Mouse (Mus musculus): ENCODE measurements around the gene Rgl2.
A peak's percentile ranks its signal among the peaks of the same experiment; 100 is the strongest.
"Not testable (repeated sequence)": the region's sequence is repeated elsewhere in the genome, so short reads cannot be mapped to it uniquely, and the experiment has no call there.

The Rgl2 gene

GRCm38 (mm10) chr17:33948090-33948904 lies 19.0 kb downstream of the Rgl2 start:
- no peak for DNase-seq (ENCODE audit: low read depth, low spot score)

GRCm38 (mm10) chr17:33948905-33949537 lies 19.7 kb downstream of the Rgl2 start:
- no peak for DNase-seq (ENCODE audit: low read depth, low spot score)

GRCm38 (mm10) chr17:33950131-33950625 lies 20.8 kb downstream of the Rgl2 start:
- no peak for DNase-seq (ENCODE audit: low read depth, low spot score)

GRCm38 (mm10) chr17:33951021-33951946 lies 21.9 kb downstream of the Rgl2 start, which contains the start of gene B3galt4:
TSS of gene B3galt4 (minus strand) at chr17:33951488.
- DNase-seq (ENCODE audit: low read depth, low spot score), result peak; percentile 60

GRCm38 (mm10) chr17:33952015-33952414 lies 22.7 kb downstream of the Rgl2 start:
- not testable (repeated sequence) for DNase-seq (ENCODE audit: low read depth, low spot score)

GRCm38 (mm10) chr17:33952879-33953278 lies 23.5 kb downstream of the Rgl2 start:
- no peak for DNase-seq (ENCODE audit: low read depth, low spot score)

GRCm38 (mm10) chr17:33953310-33953709 lies 24.0 kb downstream of the Rgl2 start:
- no peak for DNase-seq (ENCODE audit: low read depth, low spot score)

- no peak for DNase-seq (ENCODE audit: low read depth, low spot score)
Observed at GRCm38 (mm10) chr17:33953961-33954565, 24.7 kb downstream of the Rgl2 start.

- DNase-seq (ENCODE audit: low read depth, low spot score), result no peak
Observed at GRCm38 (mm10) chr17:33954646-33955554, 25.6 kb downstream of the Rgl2 start.

- peak; percentile 98 for DNase-seq (ENCODE audit: low read depth, low spot score)
Observed at GRCm38 (mm10) chr17:33955555-33956214, 26.3 kb downstream of the Rgl2 start, which contains the start of the genes Vps52 and Rps18. TSS of gene Vps52 (plus strand) at chr17:33955812. TSS of gene Rps18 (minus strand) at chr17:33956001.

GRCm38 (mm10) chr17:33956336-33956735 lies 27.0 kb downstream of the Rgl2 start:
- DNase-seq (ENCODE audit: low read depth, low spot score), result no peak

- DNase-seq (ENCODE audit: low read depth, low spot score), result no peak
Observed at GRCm38 (mm10) chr17:33957493-33957892, 28.1 kb downstream of the Rgl2 start.

- no peak for DNase-seq (ENCODE audit: low read depth, low spot score)
Observed at GRCm38 (mm10) chr17:33958451-33958850, 29.1 kb downstream of the Rgl2 start.

- no peak for DNase-seq (ENCODE audit: low read depth, low spot score)
Observed at GRCm38 (mm10) chr17:33959135-33959534, 29.8 kb downstream of the Rgl2 start.

- no peak for DNase-seq (ENCODE audit: low read depth, low spot score)
Observed at GRCm38 (mm10) chr17:33959948-33960347, 30.6 kb downstream of the Rgl2 start.

GRCm38 (mm10) chr17:33962876-33963275 lies 33.5 kb downstream of the Rgl2 start:
- no peak for DNase-seq (ENCODE audit: low read depth, low spot score)

GRCm38 (mm10) chr17:33965082-33965845 lies 35.9 kb downstream of the Rgl2 start:
- no peak for DNase-seq (ENCODE audit: low read depth, low spot score)

GRCm38 (mm10) chr17:33965846-33966550 lies 36.7 kb downstream of the Rgl2 start:
- DNase-seq (ENCODE audit: low read depth, low spot score), result no peak

All from skeletal muscle tissue, adult 2 months (tissue).